Comparison of ENCODE assay signal across 8 mouse cellular contexts in genomic region chr1:42684783-42685182, GRCm38 (mm10). TPM values are rescaled to one million over a fixed set of nuclear protein-coding genes. Genes with fewer than 3 reads are reported as not detected.
DNase-seq lines count a peak whose midpoint lies in the region; ATAC-seq and TF ChIP-seq lines count a peak whose summit lies in the region.

No protein-coding gene starts in this region.

- TF ChIP-seq CTCF in testis, adult 2 months (IDR thresholded peaks at IDR 0.05; ENCODE audit: control insufficient read depth, insufficient read depth, insufficient replicate concordance, low read depth, low read length), result peak; percentile 23; the same call in 1 of the 2 replicates

- no peak overlapping the region for H3K27ac ChIP-seq in testis, adult 2 months (ENCODE audit: control insufficient read depth, insufficient read depth, low read depth, low read length)
- H3K27ac ChIP-seq in kidney, embryonic 14.5 days (ENCODE audit: low read depth, low read length), result peak overlapping the region; percentile 57; the same call in 1 of the 2 replicates
- H3K27ac ChIP-seq in midbrain, embryonic 15.5 days, result peak overlapping the region; percentile 96

- TF ChIP-seq POLR2A in testis, adult 2 months (IDR thresholded peaks at IDR 0.05; ENCODE audit: control insufficient read depth, low read depth, low read length), result no peak

- peak; percentile 64 for ATAC-seq in kidney, embryonic 14.5 days (ENCODE audit: low FRiP score, low TSS enrichment)
- ATAC-seq in midbrain, embryonic 15.5 days (replicated peaks), result peak; percentile 59

- H3K4me2 ChIP-seq in kidney, embryonic 14.5 days (replicated peaks; ENCODE audit: low read depth, low read length), result peak overlapping the region; percentile 55
- H3K4me2 ChIP-seq in midbrain, embryonic 15.5 days, result peak overlapping the region; percentile 94

- peaks cover 11% of the 10 kb centered on the region for H3K27me3 ChIP-seq in testis, adult 2 months (ENCODE audit: control insufficient read depth, insufficient read depth, low read length)
- peaks cover 73% of the 10 kb centered on the region for H3K27me3 ChIP-seq in kidney, embryonic 14.5 days (ENCODE audit: control insufficient read depth, insufficient read depth, low read length)
- no peaks in the 10 kb centered on the region for H3K27me3 ChIP-seq in midbrain, embryonic 15.5 days (replicated peaks)

- 0% methylated on average over 19 of the region's 21 CpGs for WGBS in kidney, embryonic 14.5 days
- under 1% methylated on average over 19 of the region's 21 CpGs for WGBS in midbrain, embryonic 15.5 days

- no peaks in the 10 kb centered on the region for H3K36me3 ChIP-seq in testis, adult 2 months (ENCODE audit: control insufficient read depth, insufficient read depth, low read length)
- no peaks in the 10 kb centered on the region for H3K36me3 ChIP-seq in kidney, embryonic 14.5 days (ENCODE audit: control insufficient read depth, insufficient read depth, low read length)
- no peaks in the 10 kb centered on the region for H3K36me3 ChIP-seq in midbrain, embryonic 15.5 days (replicated peaks)

- peak overlapping the region; percentile 53 for H3K4me3 ChIP-seq in testis, adult 2 months (ENCODE audit: control insufficient read depth, low read depth, low read length)
- H3K4me3 ChIP-seq in kidney, embryonic 14.5 days (ENCODE audit: low read length), result peak overlapping the region; percentile 36
- H3K4me3 ChIP-seq in midbrain, embryonic 15.5 days, result peak overlapping the region; percentile 88

- H3K4me1 ChIP-seq in testis, adult 2 months (ENCODE audit: control insufficient read depth, insufficient read depth, low read length), result peaks cover 17% of the 10 kb centered on the region
- peaks cover 8% of the 10 kb centered on the region; the same call in 1 of the 2 replicates for H3K4me1 ChIP-seq in kidney, embryonic 14.5 days (ENCODE audit: control insufficient read depth, insufficient read depth, low read length)
- H3K4me1 ChIP-seq in midbrain, embryonic 15.5 days, result peaks cover 54% of the 10 kb centered on the region

- H3K9me3 ChIP-seq in kidney, embryonic 14.5 days (ENCODE audit: control insufficient read depth, low read length), result no peaks in the 10 kb centered on the region
- H3K9me3 ChIP-seq in midbrain, embryonic 15.5 days, result no peaks in the 10 kb centered on the region

- peak; percentile 88 to 89 for DNase-seq in cerebellum, postnatal 10 days
- no peak for DNase-seq in cerebellum, adult 8-10 months
- DNase-seq in testis, postnatal 10 days (ENCODE audit: low spot score), result no peak
- DNase-seq in ovary, adult 18-20 months (ENCODE audit: low spot score), result no peak
- no peak for DNase-seq in adrenal gland, postnatal 10 days

- H3K9ac ChIP-seq in kidney, embryonic 14.5 days (ENCODE audit: low read depth, low read length), result peak overlapping the region; percentile 60
- H3K9ac ChIP-seq in midbrain, embryonic 15.5 days, result peak overlapping the region; percentile 77

RNA-seq across cellular contexts. Expression of gene Pou3f3, which starts 10.8 kb away (rescaled TPM):
- polyA plus RNA-seq in testis, adult 2 months (2012; rRNA removed), result 0.04 and 0.58 TPM in 2 replicates
- polyA plus RNA-seq in kidney, embryonic 14.5 days (2014; fragmentation: Nextera tagmentation; extraction: Ambion mirVana), result 8.5 and 8.8 TPM in 2 replicates
- 19.0 and 21.3 TPM in 2 replicates for polyA plus RNA-seq in midbrain, embryonic 15.5 days (2015; fragmentation: Nextera tagmentation; extraction: Ambion mirVana)
- under 1 TPM; 0.03 TPM for total RNA-seq in adrenal gland, postnatal 10 days (2021)

Comparison
In these comparisons a context has a peak if more than half of its experiments do, and no peak if none do; other contexts are left out.
1. DNase-seq: peak in cerebellum, postnatal 10 days (2 of 2); none in cerebellum, adult 8-10 months (single experiment), testis, postnatal 10 days (single experiment), ovary, adult 18-20 months (single experiment) and adrenal gland, postnatal 10 days (single experiment).
2. H3K4me3 ChIP-seq: peak in every context shown above with its lines; median percentile 88 in midbrain, embryonic 15.5 days; 53 in testis, adult 2 months; 36 in kidney, embryonic 14.5 days.